ENCODE assay signal across 22 mouse cellular contexts in the genomic region with DNA sequence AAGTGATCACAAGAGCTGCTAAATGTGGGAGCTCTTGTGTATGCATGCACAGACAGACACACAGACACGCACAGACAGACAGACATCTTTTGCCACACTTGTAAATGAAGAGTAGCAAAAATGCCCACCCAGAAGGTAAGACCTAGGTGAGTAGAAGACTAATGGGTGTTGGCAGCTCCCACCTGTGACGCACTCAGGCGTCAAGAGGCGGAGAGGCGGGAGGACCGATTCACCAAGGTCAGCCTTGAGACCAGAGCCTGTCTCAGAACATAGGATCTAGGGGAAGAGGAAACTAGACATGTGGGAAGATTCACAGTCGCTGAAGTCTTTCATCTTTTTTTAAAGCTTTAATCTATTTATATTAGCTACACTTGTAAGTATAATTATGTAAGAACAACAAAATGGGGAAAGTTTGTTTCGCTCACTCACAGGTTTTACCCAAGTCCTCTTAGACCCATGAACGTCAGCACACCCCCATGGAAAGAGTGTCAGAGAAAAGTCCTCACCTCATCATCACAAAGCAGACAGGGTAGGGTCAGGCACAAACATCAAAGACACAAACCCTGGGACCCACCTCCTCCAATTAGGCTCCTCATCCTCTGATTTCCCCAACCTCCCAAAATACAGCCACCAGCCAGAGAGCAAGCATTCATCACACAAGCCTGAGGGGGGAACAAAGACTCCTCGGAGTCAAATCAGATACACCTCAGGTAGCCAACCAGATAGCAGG. TPM values are rescaled to one million over a fixed set of nuclear protein-coding genes. Genes with fewer than 3 reads are reported as not detected.
A peak's percentile ranks its signal among the peaks of the same experiment; 100 is the strongest.
DNase-seq lines count a peak whose midpoint lies in the region; ATAC-seq lines count a peak whose summit lies in the region.
"Had no signal": no experiment of that assay in that cellular context is flagged by ENCODE, and none has a peak within 500 bp of the region (broad histone marks: within the 10 kb centered on the region; RNA-seq: fewer than 3 reads in every experiment).

No protein-coding gene starts in this region.

- peaks cover 89% of the 10 kb centered on the region for H3K4me1 ChIP-seq in liver, embryonic 15.5 days (replicated peaks)

- intact Hi-C loops in left cerebral cortex, postnatal 4 days (cut with DNase I) = no loop called here

- H3K27me3 ChIP-seq in liver, embryonic 15.5 days = no peaks in the 10 kb centered on the region
- H3K27me3 ChIP-seq: heart, embryonic 13.5 days had no signal

- 82% methylated on average over 10 of the region's 10 CpGs for WGBS in liver, embryonic 15.5 days (ENCODE audit: insufficient replicate concordance)

- H3K27ac ChIP-seq in liver, embryonic 15.5 days (replicated peaks) = peak overlapping the region; percentile 58; the same call in 1 of the 2 replicates
- H3K27ac ChIP-seq: forebrain, embryonic 10.5 days; gastrocnemius, adult 2 months; heart, embryonic 13.5 days; hindbrain, embryonic 14.5 days; left cerebral cortex, adult 2 months had no signal

- H3K36me3 ChIP-seq in liver, embryonic 15.5 days (replicated peaks) = no peaks in the 10 kb centered on the region
- H3K36me3 ChIP-seq: heart, embryonic 13.5 days had no signal

- H3K4me3 ChIP-seq in liver, embryonic 15.5 days (replicated peaks) = no peak overlapping the region
- H3K4me3 ChIP-seq: forebrain, embryonic 10.5 days; gastrocnemius, adult 2 months; heart, embryonic 13.5 days; left cerebral cortex, adult 2 months had no signal

- H3K9ac ChIP-seq in liver, embryonic 15.5 days = no peak overlapping the region
- H3K9ac ChIP-seq: heart, embryonic 13.5 days; hindbrain, embryonic 14.5 days had no signal

- DNase-seq in CD4-positive, CD25-positive, alpha-beta regulatory T cell, adult 2 months (ENCODE audit: low read depth, low spot score) = peak; percentile 69
- peak; percentile 23 for DNase-seq in T-cell, adult 2 months (ENCODE audit: low spot score)
- DNase-seq in adrenal gland, postnatal 25 days = peak; percentile 59
- DNase-seq in left cerebral cortex, postnatal 4 days = no peak
- no peak for DNase-seq in frontal cortex, adult 2 months (ENCODE audit: extremely low spot score in 1 of 2, low spot score in 1 of 2)
- DNase-seq in left cerebral cortex, adult 11 months (ENCODE audit: low spot score) = no peak
- DNase-seq: cerebellum, adult 2 months; cerebellum, postnatal 36 days; gastrocnemius, adult 2 months; heart, postnatal 36 days; kidney, postnatal 10 days; lung, adult 2 months; lung, postnatal 36 days; right cerebral cortex, postnatal 4 days had no signal

- ATAC-seq in liver, embryonic 15.5 days (ENCODE audit: insufficient read depth) = no peak
- ATAC-seq: intestine, postnatal 0 days; midbrain, embryonic 16.5 days had no signal

- H3K9me3 ChIP-seq in liver, embryonic 15.5 days (replicated peaks) = no peaks in the 10 kb centered on the region
- H3K9me3 ChIP-seq: forebrain, embryonic 10.5 days; G1E; heart, embryonic 13.5 days had no signal

- no peak overlapping the region for H3K4me2 ChIP-seq in liver, embryonic 15.5 days
- H3K4me2 ChIP-seq: heart, embryonic 13.5 days; hindbrain, embryonic 14.5 days had no signal

RNA-seq across cellular contexts. Expression of gene Stk24, which starts 26.0 kb away (rescaled TPM):
- total RNA-seq in adrenal gland, postnatal 25 days (2021) = 110 and 127 TPM in 2 replicates
- polyA plus RNA-seq in liver, embryonic 15.5 days (2015; fragmentation: Nextera tagmentation; extraction: Ambion mirVana) = 27.0 and 29.3 TPM in 2 replicates
- total RNA-seq in left cerebral cortex, postnatal 4 days (2021) = 10 to 100 TPM; 45.9 to 52.1 TPM
- polyA plus RNA-seq in frontal cortex, adult 2 months (2012; rRNA removed) = 30.9 and 32.3 TPM in 2 replicates

Comparison
In these comparisons a context has a peak if more than half of its experiments do, and no peak if none do; other contexts are left out.
1. DNase-seq: peak in CD4-positive, CD25-positive, alpha-beta regulatory T cell, adult 2 months (single experiment), T-cell, adult 2 months (single experiment) and adrenal gland, postnatal 25 days (single experiment); none in left cerebral cortex, postnatal 4 days (single experiment), frontal cortex, adult 2 months (0 of 2) and left cerebral cortex, adult 11 months (single experiment).